Mouse (Mus musculus): Measurements from ENCODE around the gene Nostrin.

The Nostrin gene

GRCm38 (mm10) chr2:69128921-69129395, 6.6 kb upstream of the Nostrin start:
- no peak for DNase-seq (ENCODE audit: low read depth, low spot score)

- no peak for DNase-seq (ENCODE audit: low read depth, low spot score)
Observed at GRCm38 (mm10) chr2:69129425-69130210, 6.0 kb upstream of the Nostrin start.

DNA sequence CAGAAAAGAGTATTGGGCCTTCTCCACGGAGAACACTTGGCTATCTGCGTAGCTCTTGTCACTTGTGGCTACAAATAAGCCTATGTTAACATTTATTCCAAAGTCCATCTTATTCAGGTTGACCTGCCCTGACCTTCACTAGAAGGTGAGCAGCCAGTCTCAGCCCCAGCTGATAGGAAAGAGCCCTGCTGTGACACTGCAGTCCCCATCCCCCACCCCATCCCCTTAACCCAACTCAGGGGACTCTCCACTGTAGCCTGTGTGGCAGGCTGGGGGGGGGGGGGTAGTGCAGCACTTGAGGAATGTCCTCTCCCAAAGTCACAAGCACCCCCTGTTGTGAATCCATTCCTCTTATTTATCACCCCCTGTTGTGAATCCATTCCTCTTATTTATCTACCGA, 3.6 kb upstream of the Nostrin start:
- DNase-seq (ENCODE audit: low read depth, low spot score) = no peak

- no peak for DNase-seq (ENCODE audit: low read depth, low spot score)
Observed at GRCm38 (mm10) chr2:69132488-69133040, 3.0 kb upstream of the Nostrin start.

DNA sequence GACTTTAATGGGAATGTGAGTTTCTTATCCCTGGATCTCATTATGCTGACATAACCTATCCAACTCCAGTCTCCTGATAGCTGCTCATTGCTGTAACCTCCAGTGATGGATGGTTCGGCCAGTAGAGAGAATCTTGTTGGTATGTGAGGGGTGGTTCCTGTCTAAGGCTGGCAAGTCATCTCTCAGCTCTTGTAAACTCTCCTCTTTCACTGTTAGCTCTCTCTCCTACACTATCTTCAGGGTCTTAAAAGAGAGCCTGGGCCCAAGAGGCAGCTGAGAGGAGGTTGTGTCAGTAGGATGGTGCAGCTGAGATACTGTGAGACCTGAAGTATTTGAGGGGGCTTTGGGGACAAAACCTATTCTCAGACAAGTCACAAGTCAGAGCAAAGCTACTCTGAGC, 1.4 kb upstream of the Nostrin start:
- DNase-seq (ENCODE audit: low read depth, low spot score) = no peak

DNA sequence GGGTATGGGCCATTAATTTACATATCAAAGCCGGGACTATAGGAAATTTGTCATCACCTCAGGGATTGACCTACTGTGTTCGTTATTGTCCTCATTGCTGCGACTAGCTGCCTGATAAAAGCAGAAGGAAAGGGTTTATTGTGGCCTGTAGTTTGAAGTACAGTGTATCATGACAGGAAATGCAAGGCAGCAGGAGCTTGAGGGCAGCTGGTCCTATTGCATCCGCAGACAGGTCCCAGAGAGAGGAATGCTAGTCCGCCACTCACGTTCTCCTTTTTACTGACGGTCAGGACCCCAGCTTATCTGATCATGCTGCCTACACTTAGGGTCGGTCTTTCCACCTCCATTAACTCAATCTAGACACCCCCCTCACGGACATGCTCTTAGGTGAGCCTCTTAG, 663 bp upstream of the Nostrin start:
- no peak for DNase-seq (ENCODE audit: low read depth, low spot score)

DNA sequence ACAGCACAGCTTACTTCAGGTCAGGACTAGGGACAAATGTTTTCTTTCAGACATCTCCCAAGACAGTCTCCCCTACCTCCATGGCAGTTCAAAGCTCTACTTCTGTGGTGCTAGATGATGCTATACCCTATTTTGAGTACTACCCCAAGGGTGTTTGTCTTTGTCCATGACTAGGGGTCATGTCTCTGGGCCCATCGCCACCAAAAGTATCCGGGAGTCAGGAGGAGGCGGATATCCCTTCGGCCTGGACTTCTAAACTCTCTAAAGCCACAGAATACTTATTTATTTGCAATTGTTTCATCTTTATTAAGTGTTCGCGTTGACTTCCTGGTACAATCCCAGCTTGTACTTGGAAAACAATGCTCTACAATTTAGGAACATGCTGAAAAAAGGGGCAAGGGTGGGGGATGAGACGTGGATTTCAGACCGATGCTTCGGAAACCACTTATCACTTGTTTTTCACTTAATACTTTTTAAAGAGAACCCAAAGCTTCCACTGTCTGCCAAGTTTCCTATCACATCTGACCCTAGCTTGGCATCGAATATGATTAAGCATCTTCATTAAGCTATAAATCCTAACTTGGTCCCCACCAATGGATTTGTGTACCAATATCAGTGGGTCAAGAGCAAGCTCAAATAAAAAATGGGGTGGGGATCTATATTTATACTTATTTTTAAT, 1.9 kb downstream of the Nostrin start:
- no peak for DNase-seq (ENCODE audit: low read depth, low spot score)

DNA sequence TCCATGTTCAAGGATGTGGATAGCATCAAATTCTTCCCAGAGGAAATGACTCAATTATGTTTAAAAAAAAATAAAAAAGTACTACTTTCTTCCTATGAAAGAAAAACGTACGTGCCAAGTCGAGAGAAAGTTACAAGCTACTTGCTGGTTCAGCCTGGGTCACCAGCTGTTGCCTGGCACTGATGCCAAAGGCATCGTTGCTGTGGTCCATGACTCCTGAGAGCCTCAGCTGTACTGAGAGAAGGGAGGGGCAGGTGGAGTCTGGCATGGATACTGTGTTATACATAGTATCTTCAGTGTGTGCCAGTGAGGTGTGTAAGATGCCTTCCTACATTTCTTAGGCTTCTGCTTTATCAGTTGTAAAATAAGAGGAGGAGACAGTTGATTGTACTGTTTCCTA, 3.2 kb downstream of the Nostrin start:
- DNase-seq (ENCODE audit: low read depth, low spot score) = no peak

GRCm38 (mm10) chr2:69140215-69140614, 4.6 kb downstream of the Nostrin start:
- no peak for DNase-seq (ENCODE audit: low read depth, low spot score)

- DNase-seq (ENCODE audit: low read depth, low spot score) = no peak
Observed at GRCm38 (mm10) chr2:69140816-69141215, 5.2 kb downstream of the Nostrin start.

GRCm38 (mm10) chr2:69148691-69149090, 13.1 kb downstream of the Nostrin start:
- no peak for DNase-seq (ENCODE audit: low read depth, low spot score)

- DNase-seq (ENCODE audit: low read depth, low spot score) = no peak
Observed at GRCm38 (mm10) chr2:69149154-69149553, 13.6 kb downstream of the Nostrin start.

GRCm38 (mm10) chr2:69150841-69151240, 15.2 kb downstream of the Nostrin start:
- DNase-seq (ENCODE audit: low read depth, low spot score) = no peak

DNA sequence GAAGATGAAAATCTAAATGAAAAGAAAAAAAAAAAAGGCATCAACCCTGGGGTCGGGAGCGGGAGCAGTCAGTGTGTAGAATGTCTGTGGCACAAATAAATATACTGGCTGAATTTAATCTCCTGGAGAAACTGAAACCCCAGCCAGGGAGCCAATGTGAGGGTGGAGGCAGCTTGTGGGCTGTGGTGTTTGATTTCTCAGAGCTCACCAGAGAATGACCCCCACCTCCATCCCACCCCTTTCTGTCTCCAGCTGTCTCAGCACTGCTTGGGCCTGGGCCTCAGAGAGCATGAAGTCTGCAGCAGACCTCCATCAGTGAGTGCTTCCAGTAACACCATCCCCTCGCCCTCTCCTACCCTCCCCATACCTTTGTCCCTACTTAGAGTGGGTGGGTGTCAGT, 20.3 kb downstream of the Nostrin start:
- DNase-seq (ENCODE audit: low read depth, low spot score) = no peak

GRCm38 (mm10) chr2:69156283-69156682, 20.7 kb downstream of the Nostrin start:
- no peak for DNase-seq (ENCODE audit: low read depth, low spot score)

GRCm38 (mm10) chr2:69158907-69159306, 23.3 kb downstream of the Nostrin start:
- no peak for DNase-seq (ENCODE audit: low read depth, low spot score)

GRCm38 (mm10) chr2:69170395-69171077, 34.9 kb downstream of the Nostrin start:
- DNase-seq (ENCODE audit: low read depth, low spot score) = no peak

- no peak for DNase-seq (ENCODE audit: low read depth, low spot score)
Observed at GRCm38 (mm10) chr2:69175296-69175695, 39.7 kb downstream of the Nostrin start.

DNA sequence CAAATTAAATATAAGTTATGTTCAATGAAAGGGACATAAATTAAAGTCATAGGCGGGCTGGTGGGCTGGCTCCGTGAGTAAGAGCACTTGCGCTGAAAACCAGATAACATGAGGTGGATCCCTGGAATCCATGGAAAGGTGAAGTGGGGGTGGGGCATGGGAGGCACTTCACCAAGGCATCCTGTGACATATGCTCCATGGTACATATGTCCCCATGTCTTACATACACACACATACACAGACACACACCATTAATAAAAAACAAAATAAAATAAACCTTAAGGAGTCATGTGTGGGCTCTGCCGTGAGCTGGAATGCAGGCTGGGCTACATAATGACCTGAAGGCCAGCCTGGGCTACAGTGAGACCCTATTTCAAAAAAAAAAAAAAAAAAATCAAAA, 44.1 kb downstream of the Nostrin start:
- DNase-seq (ENCODE audit: low read depth, low spot score) = no peak

- no peak for DNase-seq (ENCODE audit: low read depth, low spot score)
Observed at GRCm38 (mm10) chr2:69187990-69188389, 52.4 kb downstream of the Nostrin start.

- no peak for DNase-seq (ENCODE audit: low read depth, low spot score)
Observed at GRCm38 (mm10) chr2:69188732-69189131, 53.1 kb downstream of the Nostrin start.

DNA sequence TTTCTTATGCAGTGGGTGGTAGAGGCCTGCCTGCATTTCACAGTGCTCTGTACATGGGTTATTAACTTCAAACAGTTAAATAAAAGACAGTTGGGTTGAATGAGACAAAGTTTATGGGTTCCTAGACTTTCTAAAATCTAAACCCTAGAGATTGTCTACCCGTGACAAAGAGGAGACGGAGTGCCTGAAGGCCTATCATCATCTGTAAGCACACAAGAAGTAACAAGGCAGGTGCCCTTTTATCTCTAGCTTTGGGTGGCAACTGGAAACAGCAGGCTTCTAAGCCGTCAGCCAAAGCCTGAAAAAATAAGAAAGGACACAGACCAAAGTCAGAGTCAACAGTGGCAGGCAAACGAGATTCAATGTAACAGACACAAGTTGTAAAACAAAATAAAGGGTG, 53.6 kb downstream of the Nostrin start:
- no peak for DNase-seq (ENCODE audit: low read depth, low spot score)
